Mouse (Mus musculus) kidney, embryonic 15.5 days (tissue): ENCODE data around the gene Hoxd12. TPM values are rescaled to one million over a fixed set of nuclear protein-coding genes. Genes with fewer than 3 reads are reported as not detected.

Experiments
- ATAC-seq: fragments of 200-750 bp; cut with Nextera tagmentation; replicated peaks from 2 replicates; pipeline ENCODE4 v1.8.0; 2017; ENCODE audit warnings: moderate TSS enrichment; ENCODE audit not compliant: low FRiP score
- H3K27ac ChIP-seq: fragments of 300-500 bp; sonication (generic); 2 replicates; pipeline ENCODE4 v1.5.1; 2015; ENCODE audit warnings: mild to moderate bottlenecking, inconsistent platforms
- H3K27me3 ChIP-seq: fragments of 300-500 bp; sonication (generic); 2 replicates; pipeline ENCODE4 v1.6.1; 2015; ENCODE audit warnings: inconsistent platforms
- H3K36me3 ChIP-seq: fragments of 300-500 bp; sonication (generic); 2 replicates; pipeline ENCODE4 v1.6.1; 2015; ENCODE audit warnings: inconsistent platforms
- H3K4me1 ChIP-seq: fragments of 300-500 bp; sonication (generic); 2 replicates; pipeline ENCODE4 v1.6.1; 2015; ENCODE audit warnings: inconsistent platforms
- H3K4me2 ChIP-seq: fragments of 300-500 bp; sonication (generic); 2 replicates; pipeline ENCODE4 v1.6.1; 2015; ENCODE audit warnings: moderate library complexity, mild to moderate bottlenecking, inconsistent platforms
- H3K4me3 ChIP-seq: fragments of 300-500 bp; sonication (generic); replicated peaks from 2 replicates; pipeline ENCODE4 v1.5.1; 2015; ENCODE audit warnings: mild to moderate bottlenecking, inconsistent platforms
- H3K9ac ChIP-seq: fragments of 300-500 bp; sonication (generic); 2 replicates; pipeline ENCODE4 v1.6.1; 2015; ENCODE audit warnings: mild to moderate bottlenecking, inconsistent platforms
- H3K9me3 ChIP-seq: fragments of 300-500 bp; sonication (generic); replicated peaks from 2 replicates; pipeline ENCODE4 v1.6.1; 2016; ENCODE audit warnings: inconsistent platforms
- WGBS: fragments of 180-500 bp; shearing (Covaris S2); methylation state at CpG from one replicate; pipeline ENCODE4 v1.1.7; 2015; ENCODE audit warnings: mixed read lengths; 5-methylcytosine and 5-hydroxymethylcytosine counted together
- polyA plus RNA-seq: library from polyadenylated mRNA; unstranded; fragments of >200 nt; fragmentation: Nextera tagmentation; extraction: Ambion mirVana; gene quantifications from 2 replicates; pipeline ENCODE4 v1.2.1, GENCODE M21; 2015

The Hoxd12 gene
- polyA plus RNA-seq, 1 experiment from 2014 or later = 6.4 TPM

DNA sequence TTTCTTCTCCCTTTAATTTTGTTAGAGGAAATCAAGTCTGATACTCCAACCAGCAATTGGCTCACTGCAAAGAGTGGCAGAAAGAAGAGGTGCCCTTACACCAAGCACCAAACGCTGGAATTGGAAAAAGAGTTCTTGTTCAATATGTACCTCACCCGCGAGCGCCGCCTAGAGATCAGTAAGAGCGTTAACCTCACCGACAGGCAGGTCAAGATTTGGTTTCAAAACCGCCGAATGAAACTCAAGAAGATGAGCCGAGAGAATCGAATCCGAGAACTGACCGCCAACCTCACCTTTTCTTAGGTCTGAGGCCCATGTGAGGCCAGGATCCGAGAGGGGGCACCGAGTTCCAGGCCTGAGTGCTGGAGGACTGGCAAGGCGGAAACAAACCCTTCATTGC lies 19.3 kb downstream of the Hoxd12 start:
- H3K27ac ChIP-seq = peak overlapping the region; percentile 95
- no peak for ATAC-seq
- no peaks in the 10 kb centered on the region for H3K9me3 ChIP-seq
- no peaks in the 10 kb centered on the region for H3K36me3 ChIP-seq
- peak overlapping the region; percentile 80 for H3K4me2 ChIP-seq
- H3K27me3 ChIP-seq = peaks cover 14% of the 10 kb centered on the region; the same call in 1 of the 2 replicates
- 8% methylated on average over 16 of the region's 16 CpGs for WGBS
- H3K4me1 ChIP-seq = peaks cover 58% of the 10 kb centered on the region
- peak overlapping the region; percentile 74 for H3K9ac ChIP-seq
- H3K4me3 ChIP-seq = peak overlapping the region; percentile 70

GRCm38 (mm10) chr2:74695383-74695782 lies 20.6 kb downstream of the Hoxd12 start:
- 31% methylated on average over 1 of the region's 1 CpGs for WGBS
- Histone ChIP-seq H3K4me2 (peak overlapping the region; percentile 80), H3K9ac (peak overlapping the region; percentile 31; the same call in 1 of the 2 replicates), H3K9me3 (no peaks in the 10 kb centered on the region), H3K4me1 (peaks cover 70% of the 10 kb centered on the region), H3K27me3 (peaks cover 17% of the 10 kb centered on the region; the same call in 1 of the 2 replicates), H3K4me3 (peak overlapping the region; percentile 70), H3K36me3 (no peaks in the 10 kb centered on the region), H3K27ac (peak overlapping the region; percentile 96)
- no peak for ATAC-seq

DNA sequence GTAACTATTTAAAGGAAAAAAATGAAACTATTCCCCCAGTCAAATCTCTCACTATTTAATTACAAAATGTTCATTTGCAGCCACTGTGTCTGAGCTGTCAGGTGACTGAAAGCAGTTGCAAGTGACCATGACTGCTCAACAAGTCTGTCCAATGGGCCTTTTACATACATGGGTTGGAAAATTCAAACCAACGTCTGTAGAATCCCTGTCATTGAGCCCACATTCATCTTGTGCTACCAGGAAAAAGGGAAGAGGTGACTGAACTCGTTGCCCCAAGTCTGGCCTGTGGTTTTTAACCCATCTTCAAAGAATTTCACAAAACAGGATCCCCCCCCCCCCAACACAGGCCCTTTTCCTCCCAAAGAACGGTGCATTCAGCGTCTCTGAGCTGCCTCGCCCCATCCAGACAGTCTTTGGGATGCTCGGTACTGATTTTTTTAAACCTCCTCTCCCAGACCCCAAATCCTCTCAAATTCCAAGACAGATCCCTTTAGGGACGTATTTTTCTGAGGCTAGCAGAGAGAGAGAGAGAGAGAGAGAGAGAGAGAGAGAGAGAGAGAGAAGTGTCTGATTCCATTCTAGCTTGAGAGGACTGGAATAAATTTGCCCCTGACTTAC lies 21.1 kb downstream of the Hoxd12 start:
- peaks cover 74% of the 10 kb centered on the region for H3K4me1 ChIP-seq
- H3K27me3 ChIP-seq = peaks cover 20% of the 10 kb centered on the region; the same call in 1 of the 2 replicates
- 30% methylated on average over 7 of the region's 7 CpGs for WGBS
- peak overlapping the region; percentile 96 for H3K27ac ChIP-seq
- no peaks in the 10 kb centered on the region for H3K36me3 ChIP-seq
- peak overlapping the region; percentile 70 for H3K4me3 ChIP-seq
- no peak for ATAC-seq
- peak overlapping the region; percentile 80 for H3K4me2 ChIP-seq
- H3K9me3 ChIP-seq = no peaks in the 10 kb centered on the region
- H3K9ac ChIP-seq = peak overlapping the region; percentile 48

DNA sequence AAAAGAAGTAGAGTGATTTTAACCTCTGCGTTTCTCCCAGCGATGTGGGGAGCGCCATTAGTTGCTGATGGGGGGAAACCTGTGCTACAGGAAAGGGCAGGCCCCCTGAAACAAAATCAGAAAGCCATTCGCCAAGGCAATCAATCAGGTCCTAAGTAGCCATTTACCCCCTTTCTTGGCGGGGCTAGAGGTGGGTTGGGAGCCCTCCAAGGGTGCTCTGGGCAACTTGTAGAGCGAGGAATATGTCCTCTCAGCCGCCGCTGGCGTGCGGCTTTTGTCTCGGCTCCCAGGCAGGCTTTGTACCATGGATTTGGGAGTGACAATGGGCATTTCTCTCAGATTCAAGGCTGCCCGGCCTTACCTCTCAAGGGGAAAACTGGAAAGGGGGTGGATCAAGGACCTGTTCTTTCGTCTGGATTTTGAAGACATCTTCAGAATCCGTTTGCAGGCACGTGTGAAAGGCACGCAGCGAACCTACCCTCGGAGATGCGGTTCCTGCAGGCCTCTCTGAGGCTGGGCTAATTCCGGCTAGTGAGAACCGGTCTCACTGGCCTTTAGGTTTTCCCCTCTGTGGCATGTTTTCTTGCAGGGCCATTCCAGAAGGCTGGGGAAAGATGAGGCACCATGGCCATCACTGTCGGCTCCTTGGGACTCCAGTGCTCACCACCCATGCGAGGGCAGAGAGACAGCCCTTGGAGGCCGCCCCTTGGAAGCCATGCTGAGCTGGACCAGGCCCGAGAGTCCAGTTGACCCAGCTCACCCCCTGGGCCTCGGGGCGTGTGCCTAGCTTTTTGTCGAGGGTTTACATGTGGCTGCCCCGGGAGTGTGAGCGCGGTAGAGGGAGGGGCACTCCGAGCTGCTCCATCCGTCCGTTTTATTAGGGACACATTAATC lies 21.9 kb downstream of the Hoxd12 start:
- Histone ChIP-seq H3K4me1 (peaks cover 72% of the 10 kb centered on the region), H3K36me3 (no peaks in the 10 kb centered on the region), H3K4me2 (peak overlapping the region; percentile 80), H3K27me3 (peaks cover 20% of the 10 kb centered on the region; the same call in 1 of the 2 replicates), H3K27ac (peak overlapping the region; percentile 96), H3K4me3 (peak overlapping the region; percentile 70), H3K9me3 (no peaks in the 10 kb centered on the region), H3K9ac (peak overlapping the region; percentile 48)
- ATAC-seq = peak; percentile 49
- 11% methylated on average over 34 of the region's 34 CpGs for WGBS

DNA sequence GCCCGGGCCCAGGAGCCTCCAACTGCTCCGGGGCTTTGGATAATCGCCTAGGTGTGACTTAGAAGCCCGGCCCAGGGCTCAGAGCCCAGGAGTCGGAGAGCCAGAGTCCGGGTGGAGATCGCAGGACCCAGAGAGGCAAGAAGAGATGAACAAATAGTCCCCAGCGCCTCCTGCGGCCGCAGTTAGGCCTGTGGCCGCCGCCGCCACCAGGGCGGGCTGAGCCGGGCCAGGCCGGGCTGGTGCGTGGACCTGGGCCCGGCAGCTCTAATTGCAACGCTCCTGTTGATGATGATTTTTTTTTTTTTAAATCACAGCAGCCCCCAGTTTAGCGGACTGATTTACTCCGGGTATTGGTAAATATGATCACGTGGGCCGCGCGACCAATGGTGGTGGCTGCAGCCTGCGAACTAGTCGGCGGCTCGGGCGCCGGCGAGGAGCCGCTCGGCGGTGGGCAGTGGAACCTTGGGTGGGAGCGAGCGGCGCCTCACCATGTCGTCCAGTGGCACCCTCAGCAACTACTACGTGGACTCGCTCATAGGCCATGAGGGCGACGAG lies 22.8 kb downstream of the Hoxd12 start, which contains the start of gene Hoxd9:
Hoxd9 (plus strand) TSS at position 161 of the 555 bp plus-strand sequence.
- Histone ChIP-seq H3K27me3 (peaks cover 20% of the 10 kb centered on the region; the same call in 1 of the 2 replicates), H3K4me3 (peak within 1 kb of the TSS; percentile 70), H3K9me3 (no peaks in the 10 kb centered on the region), H3K36me3 (no peaks in the 10 kb centered on the region), H3K4me1 (peaks cover 67% of the 10 kb centered on the region), H3K9ac (peak within 1 kb of the TSS; percentile 94), H3K4me2 (peak within 1 kb of the TSS; percentile 80), H3K27ac (peak within 1 kb of the TSS; percentile 96)
- whole genome bisulfite sequencing = under 1% methylated on average over 43 of the region's 43 CpGs
- ATAC-seq = peak; percentile 49

DNA sequence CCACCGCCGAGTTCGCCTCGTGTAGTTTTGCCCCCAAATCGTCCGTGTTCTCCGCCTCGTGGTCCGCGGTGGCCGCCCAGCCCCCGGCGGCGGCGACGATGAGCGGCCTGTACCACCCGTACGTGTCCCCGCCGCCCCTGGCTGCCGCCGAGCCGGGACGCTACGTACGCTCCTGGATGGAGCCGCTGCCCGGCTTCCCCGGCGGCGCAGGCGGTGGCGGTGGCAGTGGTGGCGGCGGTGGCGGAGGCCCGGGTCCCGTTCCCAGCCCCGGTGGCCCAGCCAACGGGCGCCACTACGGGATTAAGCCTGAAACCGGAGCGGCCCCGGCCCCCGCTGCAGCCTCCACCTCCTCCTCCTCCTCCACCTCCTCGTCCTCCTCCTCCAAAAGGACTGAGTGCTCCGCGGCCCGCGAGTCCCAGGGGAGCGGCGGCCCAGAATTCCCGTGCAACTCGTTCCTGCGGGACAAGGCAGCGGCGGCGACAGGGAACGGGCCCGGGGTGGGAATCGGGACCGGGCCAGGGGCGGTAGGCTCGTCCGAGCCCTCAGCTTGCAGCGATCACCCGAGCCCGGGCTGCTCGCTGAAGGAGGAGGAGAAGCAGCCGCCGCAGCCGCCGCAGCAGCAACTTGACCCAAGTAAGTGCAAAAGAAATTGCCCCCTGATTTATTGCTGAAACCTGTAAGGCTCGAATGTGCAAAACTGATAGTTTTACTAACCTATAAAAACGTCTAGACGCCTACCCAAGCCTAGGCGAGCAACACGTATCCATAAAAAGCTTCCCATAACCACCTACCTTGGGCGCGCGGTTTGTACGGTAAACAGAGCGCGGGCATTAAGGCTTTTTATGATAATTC lies 23.6 kb downstream of the Hoxd12 start:
- Histone ChIP-seq H3K36me3 (no peaks in the 10 kb centered on the region), H3K9ac (peak overlapping the region; percentile 94), H3K27me3 (0 out of 2 replicates have a peak, but pooled peaks cover 14% of the 10 kb centered on the region), H3K27ac (peak overlapping the region; percentile 96), H3K9me3 (no peaks in the 10 kb centered on the region), H3K4me1 (peaks cover 65% of the 10 kb centered on the region), H3K4me3 (peak overlapping the region; percentile 70), H3K4me2 (peak overlapping the region; percentile 80)
- ATAC-seq = peak; percentile 20
- under 1% methylated on average over 78 of the region's 86 CpGs for WGBS

DNA sequence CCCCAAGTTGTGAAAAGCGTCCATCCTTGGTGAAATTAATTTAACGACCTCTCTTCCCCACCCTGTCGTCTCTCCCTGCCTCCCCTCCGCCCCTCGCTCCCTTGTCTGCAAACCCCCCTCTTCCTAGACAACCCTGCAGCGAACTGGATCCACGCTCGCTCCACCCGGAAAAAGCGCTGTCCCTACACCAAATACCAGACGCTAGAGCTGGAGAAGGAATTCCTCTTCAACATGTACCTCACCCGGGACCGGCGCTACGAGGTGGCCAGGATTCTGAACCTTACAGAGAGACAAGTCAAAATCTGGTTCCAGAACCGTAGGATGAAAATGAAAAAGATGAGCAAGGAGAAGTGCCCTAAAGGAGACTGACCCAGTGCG lies 24.2 kb downstream of the Hoxd12 start:
- peak overlapping the region; percentile 80 for H3K4me2 ChIP-seq
- no peaks in the 10 kb centered on the region for H3K9me3 ChIP-seq
- peak overlapping the region; percentile 94 for H3K9ac ChIP-seq
- 2% methylated on average over 17 of the region's 17 CpGs for WGBS
- peak overlapping the region; percentile 70 for H3K4me3 ChIP-seq
- H3K4me1 ChIP-seq = peaks cover 69% of the 10 kb centered on the region
- no peaks in the 10 kb centered on the region for H3K36me3 ChIP-seq
- peak; percentile 27; the same call in 1 of the 2 replicates for ATAC-seq
- H3K27ac ChIP-seq = peak overlapping the region; percentile 96
- H3K27me3 ChIP-seq = 0 out of 2 replicates have a peak, but pooled peaks cover 13% of the 10 kb centered on the region

GRCm38 (mm10) chr2:74699664-74700545 lies 25.1 kb downstream of the Hoxd12 start:
- Histone ChIP-seq H3K36me3 (no peaks in the 10 kb centered on the region), H3K9me3 (no peaks in the 10 kb centered on the region), H3K4me3 (peak overlapping the region; percentile 70), H3K27me3 (0 out of 2 replicates have a peak, but pooled peaks cover 13% of the 10 kb centered on the region), H3K27ac (peak overlapping the region; percentile 96), H3K9ac (peak overlapping the region; percentile 94), H3K4me1 (peaks cover 65% of the 10 kb centered on the region), H3K4me2 (peak overlapping the region; percentile 80)
- no peak for ATAC-seq
- 14% methylated on average over 23 of the region's 23 CpGs for WGBS

- Histone ChIP-seq H3K4me1 (peaks cover 58% of the 10 kb centered on the region), H3K9ac (peak overlapping the region; percentile 94), H3K4me2 (peak overlapping the region; percentile 80), H3K27ac (peak overlapping the region; percentile 96), H3K27me3 (0 out of 2 replicates have a peak, but pooled peaks cover 7% of the 10 kb centered on the region), H3K9me3 (no peaks in the 10 kb centered on the region), H3K4me3 (peak overlapping the region; percentile 70), H3K36me3 (no peaks in the 10 kb centered on the region)
- no peak; the same call in 1 of the 2 replicates for ATAC-seq
- WGBS = 10% methylated on average over 22 of the region's 22 CpGs
Measured at GRCm38 (mm10) chr2:74700546-74701112, 25.8 kb downstream of the Hoxd12 start.
